Mouse (Mus musculus) cerebral cortex, adult 2 months (tissue): ENCODE data around the gene Scn8a.

Source experiments
- WGBS: fragments of 180-500 bp; shearing (Covaris S2); methylation state at CpG from one replicate; pipeline ENCODE4 v1.1.7; 2018; 5-methylcytosine and 5-hydroxymethylcytosine counted together

The Scn8a gene

GRCm38 (mm10) chr15:101092829-101093648 lies 223.4 kb downstream of the Scn8a start:
- 49% methylated on average over 25 of the region's 25 CpGs for WGBS

GRCm38 (mm10) chr15:101093988-101094387 lies 224.3 kb downstream of the Scn8a start:
- WGBS: 89% methylated on average over 6 of the region's 6 CpGs

GRCm38 (mm10) chr15:101094979-101095378 lies 225.3 kb downstream of the Scn8a start:
- 86% methylated on average over 9 of the region's 9 CpGs for WGBS

DNA sequence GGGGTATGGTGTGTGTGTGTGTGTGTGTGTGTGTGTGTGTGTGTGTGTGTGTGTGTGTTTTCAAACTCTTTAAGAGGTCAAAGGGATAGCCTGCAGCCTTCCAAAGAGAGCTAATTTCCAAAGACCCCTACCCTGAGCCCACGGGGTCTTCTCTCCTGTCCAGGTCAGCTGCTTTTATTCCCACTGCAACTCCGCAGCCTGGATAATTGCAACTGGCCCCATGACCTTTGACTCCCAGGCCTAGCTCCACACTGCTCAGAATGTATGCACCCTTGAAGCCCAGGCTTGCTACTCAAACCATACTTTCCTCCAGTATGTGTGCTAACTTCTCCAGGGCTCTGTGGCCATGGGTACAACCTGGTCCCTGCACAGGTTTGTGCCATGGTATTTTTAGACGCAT lies 225.7 kb downstream of the Scn8a start:
- 79% methylated on average over 3 of the region's 3 CpGs for WGBS
